Mouse (Mus musculus) midbrain, embryonic 11.5 days (tissue): ENCODE measurements at regions not wholly inside any gene's neighbourhood (a gene's known extent, or its start where the extent isn't known, plus 50 kb on each side); places are given as distances from the start of the nearest gene placed in this dataset.

Experiments used
- ATAC-seq: fragments of 200-750 bp; cut with Nextera tagmentation; 2 replicates; pipeline ENCODE4 v1.8.0; 2017; ENCODE audit warnings: moderate TSS enrichment, moderate library complexity; ENCODE audit not compliant: low FRiP score
- DNase-seq: peaks from one replicate; pipeline ENCODE4 v3.0.0; 2015; ENCODE audit warnings: low spot score; ENCODE audit errors: missing footprints
- H3K27ac ChIP-seq: fragments of 300-500 bp; sonication (generic); 2 replicates; pipeline ENCODE4 v1.5.1; 2014; ENCODE audit warnings: low read depth, low read length
- H3K27me3 ChIP-seq: fragments of 300-500 bp; sonication (generic); 2 replicates; pipeline ENCODE4 v1.6.1; 2014; ENCODE audit warnings: mild to moderate bottlenecking, low read length, moderate library complexity, mixed read lengths; ENCODE audit not compliant: control insufficient read depth, insufficient read depth
- H3K36me3 ChIP-seq: fragments of 300-500 bp; sonication (generic); 2 replicates; pipeline ENCODE4 v1.6.1; 2014; ENCODE audit warnings: mild to moderate bottlenecking, low read length, moderate library complexity, mixed read lengths; ENCODE audit not compliant: control insufficient read depth, insufficient read depth
- H3K4me1 ChIP-seq: fragments of 300-500 bp; sonication (generic); 2 replicates; pipeline ENCODE4 v1.6.1; 2014; ENCODE audit warnings: low read length; ENCODE audit not compliant: control insufficient read depth, insufficient read depth
- H3K4me2 ChIP-seq: fragments of 300-500 bp; sonication (generic); 2 replicates; pipeline ENCODE4 v1.6.1; 2014; ENCODE audit warnings: mild to moderate bottlenecking, moderate library complexity
- H3K4me3 ChIP-seq: fragments of 300-500 bp; sonication (generic); 2 replicates; pipeline ENCODE4 v1.5.1; 2014; ENCODE audit warnings: low read depth, low read length
- H3K9ac ChIP-seq: fragments of 300-500 bp; sonication (generic); 2 replicates; pipeline ENCODE4 v1.6.1; 2014; ENCODE audit warnings: low read length
- H3K9me3 ChIP-seq: fragments of 300-500 bp; sonication (generic); 2 replicates; pipeline ENCODE4 v1.6.1; 2016; ENCODE audit warnings: low read length; ENCODE audit not compliant: control insufficient read depth
- WGBS: fragments of 180-500 bp; shearing (Covaris S2); extraction: QIAGEN DNeasy Blood & Tissue Kit; methylation state at CpG from one replicate; pipeline ENCODE4 v1.1.7; 2014; 5-methylcytosine and 5-hydroxymethylcytosine counted together

GRCm38 (mm10) chr3:142984547-142984946, 102.7 kb upstream of the Pkn2 start:
- Histone ChIP-seq H3K27me3 (no peaks in the 10 kb centered on the region), H3K27ac (no peak overlapping the region), H3K9ac (no peak overlapping the region), H3K4me2 (no peak overlapping the region), H3K4me3 (no peak overlapping the region), H3K9me3 (peaks cover 5% of the 10 kb centered on the region; the same call in 1 of the 2 replicates), H3K4me1 (no peaks in the 10 kb centered on the region), H3K36me3 (no peaks in the 10 kb centered on the region)
- ATAC-seq (no peak), DNase-seq (no peak)
- 88% methylated on average over 5 of the region's 5 CpGs for WGBS

GRCm38 (mm10) chr3:142981221-142981620, 99.4 kb upstream of the Pkn2 start:
- Histone ChIP-seq H3K9me3 (no peaks in the 10 kb centered on the region), H3K4me1 (no peaks in the 10 kb centered on the region), H3K9ac (no peak overlapping the region), H3K27ac (no peak overlapping the region), H3K4me3 (no peak overlapping the region), H3K27me3 (no peaks in the 10 kb centered on the region), H3K4me2 (no peak overlapping the region), H3K36me3 (no peaks in the 10 kb centered on the region)
- ATAC-seq (no peak), DNase-seq (no peak)
- 79% methylated on average over 3 of the region's 3 CpGs for WGBS

- H3K4me3 ChIP-seq, result no peak overlapping the region
- H3K36me3 ChIP-seq, result no peaks in the 10 kb centered on the region
- no peak overlapping the region for H3K4me2 ChIP-seq
- WGBS, result 33% methylated on average over 4 of the region's 4 CpGs
- no peaks in the 10 kb centered on the region for H3K27me3 ChIP-seq
- no peaks in the 10 kb centered on the region for H3K9me3 ChIP-seq
- H3K9ac ChIP-seq, result no peak overlapping the region
- no peaks in the 10 kb centered on the region for H3K4me1 ChIP-seq
- ATAC-seq (no peak), DNase-seq (no peak)
- H3K27ac ChIP-seq, result no peak overlapping the region
Measured at GRCm38 (mm10) chr3:142979161-142979560, 97.4 kb upstream of the Pkn2 start.

GRCm38 (mm10) chr3:142976519-142977394, 95.0 kb upstream of the Pkn2 start:
- WGBS, result 87% methylated on average over 7 of the region's 7 CpGs
- no peak for ATAC-seq
- no peak overlapping the region for H3K9ac ChIP-seq

GRCm38 (mm10) chr3:142975606-142976005, 93.8 kb upstream of the Pkn2 start:
- no peaks in the 10 kb centered on the region for H3K36me3 ChIP-seq
- H3K27me3 ChIP-seq, result no peaks in the 10 kb centered on the region
- no peaks in the 10 kb centered on the region for H3K9me3 ChIP-seq
- H3K4me1 ChIP-seq, result no peaks in the 10 kb centered on the region
- no peak overlapping the region for H3K4me3 ChIP-seq
- ATAC-seq (no peak), DNase-seq (no peak)
- 87% methylated on average over 8 of the region's 8 CpGs for WGBS
- H3K4me2 ChIP-seq, result no peak overlapping the region
- no peak overlapping the region for H3K27ac ChIP-seq
- no peak overlapping the region for H3K9ac ChIP-seq

More at GRCm38 (mm10) chr3:142976519-142977394, 95.0 kb upstream of the Pkn2 start:
- DNase-seq, result no peak
- H3K27me3 ChIP-seq, result no peaks in the 10 kb centered on the region
- H3K4me3 ChIP-seq, result no peak overlapping the region
- H3K36me3 ChIP-seq, result no peaks in the 10 kb centered on the region
- H3K4me1 ChIP-seq, result no peaks in the 10 kb centered on the region
- H3K9me3 ChIP-seq, result no peaks in the 10 kb centered on the region
- no peak overlapping the region for H3K27ac ChIP-seq
- no peak overlapping the region for H3K4me2 ChIP-seq

GRCm38 (mm10) chr3:142969501-142969900, 87.7 kb upstream of the Pkn2 start:
- ATAC-seq (no peak), DNase-seq (no peak)
- Histone ChIP-seq H3K4me1 (no peaks in the 10 kb centered on the region), H3K27ac (no peak overlapping the region), H3K4me2 (no peak overlapping the region), H3K9me3 (no peaks in the 10 kb centered on the region), H3K27me3 (no peaks in the 10 kb centered on the region), H3K4me3 (no peak overlapping the region), H3K36me3 (no peaks in the 10 kb centered on the region), H3K9ac (no peak overlapping the region)
- 90% methylated on average over 2 of the region's 2 CpGs for WGBS

GRCm38 (mm10) chr3:142965604-142966003, 83.8 kb upstream of the Pkn2 start:
- DNase-seq (no peak), ATAC-seq (no peak)
- no peaks in the 10 kb centered on the region for H3K9me3 ChIP-seq
- no peaks in the 10 kb centered on the region for H3K27me3 ChIP-seq
- H3K9ac ChIP-seq, result no peak overlapping the region
- no peak overlapping the region for H3K4me3 ChIP-seq
- no peaks in the 10 kb centered on the region for H3K36me3 ChIP-seq
- H3K4me1 ChIP-seq, result no peaks in the 10 kb centered on the region
- no peak overlapping the region for H3K27ac ChIP-seq
- 63% methylated on average over 4 of the region's 4 CpGs for WGBS
- no peak overlapping the region for H3K4me2 ChIP-seq

GRCm38 (mm10) chr3:142963818-142964372, 82.1 kb upstream of the Pkn2 start:
- ATAC-seq (no peak), DNase-seq (no peak)
- H3K27me3 ChIP-seq, result no peaks in the 10 kb centered on the region
- H3K9me3 ChIP-seq, result no peaks in the 10 kb centered on the region
- no peak overlapping the region for H3K27ac ChIP-seq
- H3K4me1 ChIP-seq, result no peaks in the 10 kb centered on the region
- H3K36me3 ChIP-seq, result no peaks in the 10 kb centered on the region
- no peak overlapping the region for H3K4me2 ChIP-seq
- H3K4me3 ChIP-seq, result no peak overlapping the region
- WGBS, result 91% methylated on average over 4 of the region's 4 CpGs
- H3K9ac ChIP-seq, result no peak overlapping the region

- 84% methylated on average over 8 of the region's 8 CpGs for WGBS
- ATAC-seq, result no peak
- Histone ChIP-seq H3K36me3 (no peaks in the 10 kb centered on the region), H3K4me2 (no peak overlapping the region), H3K9ac (no peak overlapping the region), H3K9me3 (no peaks in the 10 kb centered on the region), H3K27me3 (no peaks in the 10 kb centered on the region), H3K4me3 (no peak overlapping the region), H3K27ac (no peak overlapping the region), H3K4me1 (no peaks in the 10 kb centered on the region)
- no peak for DNase-seq
Measured at GRCm38 (mm10) chr3:142957768-142958167, 76.0 kb upstream of the Pkn2 start.
